Mouse (Mus musculus) liver, adult 2 months (tissue): ENCODE measurements around the gene Vps13a. TPM values are rescaled to one million over a fixed set of nuclear protein-coding genes. Genes with fewer than 3 reads are reported as not detected.

Source experiments
- DNase-seq: peaks from one replicate; pipeline ENCODE4 v3.0.0-alpha.2; 2011; ENCODE audit warnings: low read depth, low spot score; ENCODE audit errors: extremely low read depth
- H3K27ac ChIP-seq: fragments of 200-500 bp; replicated peaks from 2 replicates; pipeline ENCODE4 v1.5.1; 2012; ENCODE audit warnings: low read depth, mild to moderate bottlenecking, control low read depth, inconsistent platforms, low read length; ENCODE audit not compliant: insufficient read depth
- H3K27me3 ChIP-seq: fragments of 200-500 bp; 2 replicates; pipeline ENCODE4 v1.6.1; 2012; ENCODE audit warnings: mild to moderate bottlenecking, moderate library complexity, low read length, inconsistent platforms; ENCODE audit not compliant: control insufficient read depth, insufficient read depth
- H3K36me3 ChIP-seq: fragments of 200-500 bp; 2 replicates; pipeline ENCODE4 v1.6.1; 2012; ENCODE audit warnings: low read length, inconsistent platforms; ENCODE audit not compliant: control insufficient read depth, insufficient read depth
- H3K4me1 ChIP-seq: fragments of 200-500 bp; 2 replicates; pipeline ENCODE4 v1.6.1; 2011; ENCODE audit warnings: low read length; ENCODE audit not compliant: control insufficient read depth, insufficient read depth
- H3K4me3 ChIP-seq: fragments of 200-500 bp; 2 replicates; pipeline ENCODE4 v1.5.1; 2011; ENCODE audit warnings: low read depth, mild to moderate bottlenecking, control low read depth, low read length, moderate library complexity; ENCODE audit not compliant: insufficient read depth
- H3K79me2 ChIP-seq: fragments of 200-500 bp; 2 replicates; pipeline ENCODE4 v1.6.1; 2012; ENCODE audit warnings: inconsistent platforms, mild to moderate bottlenecking, low read length, moderate library complexity; ENCODE audit not compliant: control insufficient read depth, insufficient read depth
- H3K9ac ChIP-seq: fragments of 200-500 bp; 2 replicates; pipeline ENCODE4 v1.6.1; 2012; ENCODE audit warnings: low read depth, mild to moderate bottlenecking, control low read depth, inconsistent platforms, low read length
- CTCF ChIP-seq: fragments of 200-500 bp; IDR thresholded peaks from 2 replicates; pipeline ENCODE4 v1.5.1; 2011; ENCODE audit warnings: low read depth, low read length, control low read depth
- POLR2A ChIP-seq: fragments of 200-500 bp; IDR thresholded peaks from 2 replicates; pipeline ENCODE4 v1.6.1; 2011; ENCODE audit warnings: low read length, control low read depth; ENCODE audit not compliant: insufficient read depth; ENCODE audit errors: extremely low read depth
- WGBS: fragments of 180-500 bp; shearing (Covaris S2); methylation state at CpG from one replicate; pipeline ENCODE4 v1.1.7; 2018; 5-methylcytosine and 5-hydroxymethylcytosine counted together
- polyA plus RNA-seq: library from polyadenylated mRNA; depleted of rRNA; stranded (reverse); fragments of >200 nt; gene quantifications from 2 replicates; pipeline ENCODE4 v1.2.3, GENCODE M21; 2012; rRNA removed
- total RNA-seq: library from RNA; depleted of rRNA; stranded (reverse); fragments of >200 nt; gene quantifications from 2 replicates; pipeline ENCODE4 v1.2.3, GENCODE M21; 2014; rRNA removed

The Vps13a gene
- total and polyA plus RNA-seq, 2 experiments = 1.1 to 30.8 TPM

- DNase-seq = no peak
- no peak overlapping the region for H3K27ac ChIP-seq
- WGBS = 84% methylated on average over 7 of the region's 7 CpGs
Observed at GRCm38 (mm10) chr19:16593256-16593974, 187.3 kb downstream of the Vps13a start.

DNA sequence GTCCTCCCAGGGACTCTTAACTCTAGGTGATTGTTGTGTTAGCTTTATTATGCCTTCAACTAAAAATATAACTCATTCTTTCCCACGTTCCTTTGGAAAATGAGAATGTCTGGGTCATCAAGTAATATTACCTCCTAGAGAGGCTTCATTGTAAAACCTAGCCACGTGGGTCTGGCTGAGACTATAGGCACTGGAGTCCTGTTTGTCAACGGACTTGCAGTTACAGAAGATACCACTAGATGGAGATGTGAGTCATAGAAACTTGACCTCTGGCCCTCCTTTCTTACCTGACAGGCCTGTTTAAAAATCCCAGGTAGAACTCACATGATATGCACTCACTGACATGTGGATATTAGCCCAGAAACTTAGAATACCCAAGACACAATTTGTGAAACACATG lies 195.4 kb downstream of the Vps13a start:
- Histone ChIP-seq H3K4me1 (no peaks in the 10 kb centered on the region), H3K9ac (no peak overlapping the region), H3K36me3 (no peaks in the 10 kb centered on the region), H3K79me2 (no peaks in the 10 kb centered on the region), H3K4me3 (no peak overlapping the region), H3K27me3 (no peaks in the 10 kb centered on the region), H3K27ac (no peak overlapping the region)
- WGBS = 12% methylated on average over 3 of the region's 3 CpGs
- TF ChIP-seq CTCF (peak; percentile 38; the same call in 1 of the 2 replicates), POLR2A (no peak)
- DNase-seq = peak; percentile 59

More at GRCm38 (mm10) chr19:16593256-16593974, 187.3 kb downstream of the Vps13a start:
- TF ChIP-seq CTCF (no peak), POLR2A (no peak)
- H3K4me3 ChIP-seq = no peak overlapping the region
- no peaks in the 10 kb centered on the region for H3K36me3 ChIP-seq
- H3K4me1 ChIP-seq = no peaks in the 10 kb centered on the region
- no peaks in the 10 kb centered on the region for H3K27me3 ChIP-seq
- no peak overlapping the region for H3K9ac ChIP-seq
- H3K79me2 ChIP-seq = no peaks in the 10 kb centered on the region

DNA sequence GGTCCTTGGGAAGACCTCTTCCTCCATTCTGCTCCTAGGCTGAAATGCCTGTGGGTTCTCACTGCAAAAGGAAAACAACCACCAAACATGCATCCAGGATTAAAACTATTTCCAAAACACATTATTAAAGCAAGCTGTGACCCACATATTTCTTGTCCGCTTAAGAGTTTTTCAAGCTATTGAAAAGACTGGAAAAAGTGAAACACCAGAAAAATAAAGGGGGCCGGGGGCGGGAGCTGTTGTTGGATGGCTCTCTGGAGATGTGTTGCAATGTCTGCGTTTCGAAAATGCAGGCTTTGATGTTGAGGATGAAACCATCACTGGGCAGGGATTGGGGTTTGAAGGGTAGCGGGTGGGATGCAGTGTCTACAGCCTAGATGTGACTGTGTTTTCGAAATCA lies 196.2 kb downstream of the Vps13a start:
- no peak overlapping the region for H3K27ac ChIP-seq
- H3K36me3 ChIP-seq = no peaks in the 10 kb centered on the region
- no peak overlapping the region for H3K4me3 ChIP-seq
- 71% methylated on average over 7 of the region's 7 CpGs for WGBS
- TF ChIP-seq POLR2A (no peak), CTCF (no peak)
- no peaks in the 10 kb centered on the region for H3K27me3 ChIP-seq
- no peaks in the 10 kb centered on the region for H3K79me2 ChIP-seq
- DNase-seq = no peak
- no peaks in the 10 kb centered on the region for H3K4me1 ChIP-seq
- H3K9ac ChIP-seq = no peak overlapping the region

DNA sequence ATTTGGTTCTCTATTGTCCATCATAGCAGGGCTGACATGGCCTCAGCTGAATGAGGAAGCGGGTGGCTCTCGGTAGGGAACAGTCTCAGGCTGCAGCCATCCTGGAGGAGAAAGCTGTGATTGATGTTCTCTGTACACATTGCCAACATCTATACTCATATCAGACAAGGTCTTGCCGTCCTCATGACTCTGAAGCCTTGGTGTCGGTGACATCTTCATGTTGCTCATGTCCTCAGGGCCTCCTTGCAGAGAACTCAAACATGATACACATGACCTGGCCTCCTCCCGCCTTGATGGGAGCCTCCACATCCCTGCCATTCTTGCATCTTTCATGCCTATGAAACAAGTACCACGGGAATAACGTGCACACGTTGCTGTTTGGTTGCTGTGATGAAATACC lies 200.2 kb downstream of the Vps13a start:
- WGBS = 96% methylated on average over 8 of the region's 8 CpGs
- no peaks in the 10 kb centered on the region for H3K4me1 ChIP-seq
- no peak for DNase-seq
- TF ChIP-seq POLR2A (no peak), CTCF (no peak)
- no peak overlapping the region for H3K27ac ChIP-seq
- no peaks in the 10 kb centered on the region for H3K27me3 ChIP-seq
- H3K9ac ChIP-seq = no peak overlapping the region
- H3K36me3 ChIP-seq = no peaks in the 10 kb centered on the region
- no peak overlapping the region for H3K4me3 ChIP-seq
- no peaks in the 10 kb centered on the region for H3K79me2 ChIP-seq

- peak; percentile 56 for DNase-seq
- H3K27me3 ChIP-seq = no peaks in the 10 kb centered on the region
- 51% methylated on average over 7 of the region's 7 CpGs for WGBS
Observed at GRCm38 (mm10) chr19:16579656-16580260, 201.0 kb downstream of the Vps13a start.

DNA sequence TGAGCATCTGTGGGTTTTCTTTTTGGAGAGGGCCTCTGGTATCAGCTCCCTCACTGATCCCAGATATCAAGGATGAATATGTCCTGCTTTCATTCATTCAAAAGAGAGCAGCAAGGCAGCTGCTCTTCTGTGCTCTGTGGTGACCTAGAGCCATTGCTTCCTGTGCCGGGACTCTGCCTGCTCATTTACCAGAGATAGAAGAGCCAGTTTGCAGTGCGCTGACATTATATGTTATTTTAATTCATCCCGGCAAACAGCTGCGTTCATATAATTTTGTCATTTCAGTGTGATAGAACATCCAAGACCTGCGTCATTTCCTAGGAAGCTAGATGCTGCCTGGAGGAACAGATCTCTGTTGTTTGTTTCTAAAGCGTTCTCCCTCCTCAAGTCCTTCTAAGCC lies 203.9 kb downstream of the Vps13a start:
- no peaks in the 10 kb centered on the region for H3K27me3 ChIP-seq
- no peak overlapping the region for H3K27ac ChIP-seq
- DNase-seq = no peak
- H3K9ac ChIP-seq = no peak overlapping the region
- no peaks in the 10 kb centered on the region for H3K4me1 ChIP-seq
- H3K36me3 ChIP-seq = no peaks in the 10 kb centered on the region
- no peak overlapping the region for H3K4me3 ChIP-seq
- TF ChIP-seq POLR2A = no peak
- TF ChIP-seq CTCF = no peak
- whole genome bisulfite sequencing = 80% methylated on average over 6 of the region's 6 CpGs
- H3K79me2 ChIP-seq = no peaks in the 10 kb centered on the region

More at GRCm38 (mm10) chr19:16579656-16580260, 201.0 kb downstream of the Vps13a start:
- H3K9ac ChIP-seq = no peak overlapping the region
- no peaks in the 10 kb centered on the region for H3K36me3 ChIP-seq
- H3K27ac ChIP-seq = no peak overlapping the region
- TF ChIP-seq POLR2A = no peak
- no peaks in the 10 kb centered on the region for H3K79me2 ChIP-seq
- H3K4me1 ChIP-seq = no peaks in the 10 kb centered on the region
- H3K4me3 ChIP-seq = no peak overlapping the region

Other genes starting within 250 kb of the Vps13a start
- gene Foxb2, start 92.9 kb upstream of the Vps13a start, total RNA-seq = not detected in 2 replicates
- gene Foxb2, start 92.9 kb upstream of the Vps13a start, polyA plus RNA-seq = not detected in 2 replicates
- gene Prune2, start 175.2 kb upstream of the Vps13a start, total RNA-seq = 0.55 and 0.74 TPM in 2 replicates
- gene Prune2, start 175.2 kb upstream of the Vps13a start, polyA plus RNA-seq = 0.06 TPM in 1 of 2 replicates, not detected in the other